23 mouse cellular contexts compared by ENCODE assay signal in the genomic region with DNA sequence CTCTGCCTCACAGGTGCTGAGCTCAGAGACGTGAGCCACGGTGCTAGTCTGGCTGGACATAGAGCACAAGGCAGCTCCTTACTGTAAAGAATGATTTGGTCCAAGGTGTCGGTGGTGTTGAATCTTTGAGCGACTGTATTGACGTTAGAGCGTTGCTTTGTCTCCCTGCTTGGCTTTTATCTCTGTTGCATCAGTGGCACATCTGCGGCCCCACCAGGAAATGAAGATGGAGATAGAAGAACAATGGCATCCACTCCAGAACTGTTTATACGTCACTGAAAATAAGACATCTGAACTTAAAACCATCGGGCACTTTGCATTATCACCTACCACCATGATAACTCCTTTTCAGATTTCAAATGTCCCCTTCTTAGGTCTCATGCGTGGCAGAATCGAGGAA.
"Had no signal": no experiment of that assay in that cellular context is flagged by ENCODE, and none has a peak within 500 bp of the region (broad histone marks: within the 10 kb centered on the region; RNA-seq: fewer than 3 reads in every experiment).

No protein-coding gene starts in this region.

- DNase-seq: heart, postnatal 10 days; heart, postnatal 14 days; heart, postnatal 4 days; kidney, postnatal 10 days; layer of hippocampus, adult 9-11 months; layer of hippocampus, postnatal 36 days had no signal

- H3K4me1 ChIP-seq: heart, embryonic 10.5 days; heart, embryonic 12.5 days; heart, embryonic 13.5 days; heart, embryonic 15.5 days; hindbrain, embryonic 10.5 days; hindbrain, embryonic 12.5 days; hindbrain, embryonic 13.5 days; hindbrain, embryonic 15.5 days had no signal

- ATAC-seq: hindbrain, embryonic 16.5 days; hindbrain, postnatal 0 days; inflammation-experienced regulatory T-cells, adult 6 months had no signal

- H3K4me2 ChIP-seq: heart, embryonic 11.5 days; heart, embryonic 12.5 days; heart, embryonic 13.5 days; heart, embryonic 15.5 days; hindbrain, embryonic 12.5 days; hindbrain, embryonic 13.5 days; hindbrain, embryonic 14.5 days; hindbrain, embryonic 15.5 days; kidney, embryonic 15.5 days had no signal

- H3K27ac ChIP-seq: heart, embryonic 10.5 days; heart, embryonic 13.5 days; heart, embryonic 15.5 days; hindbrain, embryonic 10.5 days; hindbrain, embryonic 12.5 days; hindbrain, embryonic 13.5 days; hindbrain, embryonic 14.5 days; hindbrain, embryonic 15.5 days; hindbrain, postnatal 0 days; kidney, embryonic 15.5 days; kidney, postnatal 0 days; layer of hippocampus, adult 2 months; left cerebral cortex, adult 2 months had no signal

- H3K27me3 ChIP-seq: heart, embryonic 12.5 days; heart, embryonic 13.5 days; heart, embryonic 15.5 days; hindbrain, embryonic 12.5 days; hindbrain, embryonic 13.5 days; hindbrain, embryonic 15.5 days; kidney, embryonic 15.5 days had no signal

- H3K36me3 ChIP-seq: heart, embryonic 10.5 days; heart, embryonic 12.5 days; heart, embryonic 13.5 days; heart, embryonic 15.5 days; hindbrain, embryonic 10.5 days; hindbrain, embryonic 12.5 days; hindbrain, embryonic 13.5 days; hindbrain, embryonic 15.5 days; kidney, embryonic 15.5 days had no signal

- H3K9me3 ChIP-seq: heart, embryonic 10.5 days; heart, embryonic 12.5 days; heart, embryonic 13.5 days; heart, embryonic 15.5 days; hindbrain, embryonic 10.5 days; hindbrain, embryonic 12.5 days; hindbrain, embryonic 13.5 days; hindbrain, embryonic 15.5 days; kidney, embryonic 15.5 days had no signal

- H3K4me3 ChIP-seq: heart, embryonic 10.5 days; heart, embryonic 12.5 days; heart, embryonic 13.5 days; heart, embryonic 15.5 days; hindbrain, embryonic 10.5 days; hindbrain, embryonic 12.5 days; hindbrain, embryonic 13.5 days; hindbrain, embryonic 15.5 days; kidney, embryonic 15.5 days; layer of hippocampus, adult 2 months; left cerebral cortex, adult 2 months had no signal

- H3K9ac ChIP-seq: heart, embryonic 12.5 days; heart, embryonic 13.5 days; heart, embryonic 15.5 days; hindbrain, embryonic 12.5 days; hindbrain, embryonic 13.5 days; hindbrain, embryonic 14.5 days; hindbrain, embryonic 15.5 days; kidney, embryonic 15.5 days had no signal
